Mouse (Mus musculus): ENCODE results near the gene Dnajc7.

DNA sequence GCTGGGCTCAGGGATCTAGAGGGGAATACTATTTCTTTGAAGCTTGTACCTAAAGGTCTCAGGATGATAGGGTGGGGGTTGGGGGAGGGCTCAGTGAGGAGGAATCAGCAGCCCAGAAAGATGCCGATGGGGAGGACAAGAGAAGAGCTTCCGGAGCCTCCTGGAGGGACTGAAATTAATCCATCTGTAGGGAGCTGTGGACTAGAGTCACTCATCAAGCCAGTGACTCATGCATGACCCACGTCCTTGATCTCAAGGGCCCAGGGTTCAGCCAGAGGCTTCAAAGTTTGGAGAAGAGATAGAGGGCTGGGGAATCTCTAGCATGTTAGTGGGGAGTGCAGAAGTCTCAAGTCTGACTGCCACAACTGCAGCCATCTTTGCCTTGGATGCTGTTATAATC, 31.8 kb upstream of the Dnajc7 start:
- no peak for TF ChIP-seq POLR2A (IDR thresholded peaks at IDR 0.05; ENCODE audit: insufficient read length, low read depth)
- no peak for TF ChIP-seq CEBPB (IDR thresholded peaks at IDR 0.05; ENCODE audit: insufficient read depth, poor library complexity, severe bottlenecking)
